Mouse (Mus musculus) lung, embryonic 16.5 days (tissue): ENCODE measurements around the gene Tmem121b. TPM values are rescaled to one million over a fixed set of nuclear protein-coding genes. Genes with fewer than 3 reads are reported as not detected.

Experiments used
- ATAC-seq: fragments of 200-750 bp; cut with Nextera tagmentation; 2 replicates; pipeline ENCODE4 v1.8.0; 2017; ENCODE audit warnings: low read depth, mild to moderate bottlenecking, moderate library complexity
- H3K27ac ChIP-seq: fragments of 300-500 bp; sonication (generic); 2 replicates; pipeline ENCODE4 v1.5.1; 2014; ENCODE audit warnings: mild to moderate bottlenecking, control low read depth, low read length
- H3K27me3 ChIP-seq: fragments of 300-500 bp; sonication (generic); 2 replicates; pipeline ENCODE4 v1.6.1; 2014; ENCODE audit warnings: low read depth, low read length, mixed read lengths; ENCODE audit not compliant: control insufficient read depth, insufficient read depth
- H3K36me3 ChIP-seq: fragments of 300-500 bp; sonication (generic); 2 replicates; pipeline ENCODE4 v1.6.1; 2014; ENCODE audit warnings: low read length; ENCODE audit not compliant: control insufficient read depth, insufficient read depth
- H3K4me1 ChIP-seq: fragments of 300-500 bp; sonication (generic); replicated peaks from 2 replicates; pipeline ENCODE4 v1.6.1; 2014; ENCODE audit warnings: low read length, mixed read lengths; ENCODE audit not compliant: control insufficient read depth, insufficient read depth
- H3K4me2 ChIP-seq: fragments of 300-500 bp; sonication (generic); 2 replicates; pipeline ENCODE4 v1.6.1; 2014; ENCODE audit warnings: low read depth, low read length, control low read depth
- H3K4me3 ChIP-seq: fragments of 300-500 bp; sonication (generic); 2 replicates; pipeline ENCODE4 v1.5.1; 2014; ENCODE audit warnings: mild to moderate bottlenecking, low read length, control low read depth
- H3K9ac ChIP-seq: fragments of 300-500 bp; sonication (generic); 2 replicates; pipeline ENCODE4 v1.6.1; 2014; ENCODE audit warnings: low read length, control low read depth
- H3K9me3 ChIP-seq: fragments of 300-500 bp; sonication (generic); 2 replicates; pipeline ENCODE4 v1.6.1; 2016; ENCODE audit warnings: low read length; ENCODE audit not compliant: control insufficient read depth
- WGBS: fragments of 180-500 bp; shearing (Covaris S2); extraction: QIAGEN DNeasy Blood & Tissue Kit; methylation state at CpG from one replicate; pipeline ENCODE4 v1.1.7; 2014; 5-methylcytosine and 5-hydroxymethylcytosine counted together
- polyA plus RNA-seq: library from polyadenylated mRNA; unstranded; fragments of >200 nt; fragmentation: Nextera tagmentation; extraction: Ambion mirVana; gene quantifications from 2 replicates; pipeline ENCODE4 v1.2.1, GENCODE M21; 2015

Tmem121b gene
- polyA plus RNA-seq, 1 experiment from 2014 or later: 0.10 TPM

- 5% methylated on average over 11 of the region's 11 CpGs for WGBS
- H3K4me3 ChIP-seq: peak overlapping the region; percentile 61
- H3K9me3 ChIP-seq: no peaks in the 10 kb centered on the region
- H3K27ac ChIP-seq: no peak overlapping the region
- no peak overlapping the region; the same call in 1 of the 2 replicates for H3K9ac ChIP-seq
- no peaks in the 10 kb centered on the region for H3K36me3 ChIP-seq
- H3K27me3 ChIP-seq: peaks cover 18% of the 10 kb centered on the region; the same call in 1 of the 2 replicates
- peaks cover 10% of the 10 kb centered on the region for H3K4me1 ChIP-seq
- ATAC-seq: peak; percentile 30; the same call in 1 of the 2 replicates
- H3K4me2 ChIP-seq: peak overlapping the region; percentile 73
These were observed 29.7 kb downstream of the Tmem121b start for GRCm38 (mm10) chr6:120463884-120464283.

- ATAC-seq: peak; percentile 93
- Histone ChIP-seq H3K36me3 (no peaks in the 10 kb centered on the region), H3K27ac (no peak within 1 kb of the TSS), H3K4me3 (peak within 1 kb of the TSS; percentile 61), H3K27me3 (peaks cover 18% of the 10 kb centered on the region; the same call in 1 of the 2 replicates), H3K9ac (peak within 1 kb of the TSS; percentile 69), H3K9me3 (no peaks in the 10 kb centered on the region), H3K4me2 (peak within 1 kb of the TSS; percentile 73), H3K4me1 (peaks cover 10% of the 10 kb centered on the region)
- WGBS: under 1% methylated on average over 80 of the region's 90 CpGs
These were observed 30.3 kb downstream of the Tmem121b start, which contains the start of gene Il17ra for GRCm38 (mm10) chr6:120463086-120463871. Gene Il17ra, plus strand, starts transcription at chr6:120463247.

- 39% methylated on average over 6 of the region's 6 CpGs for WGBS
- no peaks in the 10 kb centered on the region for H3K9me3 ChIP-seq
- H3K27ac ChIP-seq: no peak overlapping the region
- H3K4me3 ChIP-seq: no peak overlapping the region
- H3K36me3 ChIP-seq: no peaks in the 10 kb centered on the region
- peaks cover 10% of the 10 kb centered on the region for H3K4me1 ChIP-seq
- H3K27me3 ChIP-seq: peaks cover 18% of the 10 kb centered on the region; the same call in 1 of the 2 replicates
- no peak for ATAC-seq
- H3K4me2 ChIP-seq: no peak overlapping the region; the same call in 1 of the 2 replicates
- no peak overlapping the region for H3K9ac ChIP-seq
These were observed 31.4 kb downstream of the Tmem121b start for GRCm38 (mm10) chr6:120462251-120462650.

GRCm38 (mm10) chr6:120461217-120461616 lies 32.4 kb downstream of the Tmem121b start:
- Histone ChIP-seq H3K9ac (no peak overlapping the region), H3K36me3 (no peaks in the 10 kb centered on the region), H3K4me2 (no peak overlapping the region), H3K4me3 (no peak overlapping the region), H3K27ac (no peak overlapping the region), H3K27me3 (peaks cover 17% of the 10 kb centered on the region; the same call in 1 of the 2 replicates), H3K4me1 (peaks cover 10% of the 10 kb centered on the region), H3K9me3 (no peaks in the 10 kb centered on the region)
- 61% methylated on average over 15 of the region's 15 CpGs for WGBS
- no peak for ATAC-seq

GRCm38 (mm10) chr6:120457751-120458150 lies 35.9 kb downstream of the Tmem121b start:
- H3K9ac ChIP-seq: no peak overlapping the region
- no peaks in the 10 kb centered on the region for H3K4me1 ChIP-seq
- H3K4me2 ChIP-seq: no peak overlapping the region
- H3K27ac ChIP-seq: no peak overlapping the region
- 81% methylated on average over 5 of the region's 5 CpGs for WGBS
- H3K4me3 ChIP-seq: no peak overlapping the region
- H3K9me3 ChIP-seq: no peaks in the 10 kb centered on the region
- peaks cover 12% of the 10 kb centered on the region; the same call in 1 of the 2 replicates for H3K27me3 ChIP-seq
- no peaks in the 10 kb centered on the region for H3K36me3 ChIP-seq
- no peak for ATAC-seq

- no peaks in the 10 kb centered on the region for H3K4me1 ChIP-seq
- WGBS: 64% methylated on average over 7 of the region's 7 CpGs
- no peak for ATAC-seq
- no peak overlapping the region for H3K9ac ChIP-seq
- H3K9me3 ChIP-seq: no peaks in the 10 kb centered on the region
- H3K27ac ChIP-seq: no peak overlapping the region
- H3K4me3 ChIP-seq: no peak overlapping the region
- peaks cover 8% of the 10 kb centered on the region; the same call in 1 of the 2 replicates for H3K27me3 ChIP-seq
- no peaks in the 10 kb centered on the region for H3K36me3 ChIP-seq
- H3K4me2 ChIP-seq: no peak overlapping the region
These were observed 36.5 kb downstream of the Tmem121b start for GRCm38 (mm10) chr6:120457074-120457473.

GRCm38 (mm10) chr6:120454627-120455077 lies 39.0 kb downstream of the Tmem121b start:
- H3K4me2 ChIP-seq: no peak overlapping the region
- ATAC-seq: peak; percentile 81
- 36% methylated on average over 11 of the region's 11 CpGs for WGBS

GRCm38 (mm10) chr6:120453556-120453955 lies 40.1 kb downstream of the Tmem121b start:
- no peak overlapping the region for H3K27ac ChIP-seq
- no peak for ATAC-seq
- H3K9ac ChIP-seq: no peak overlapping the region
- no peaks in the 10 kb centered on the region for H3K9me3 ChIP-seq
- no peak overlapping the region for H3K4me3 ChIP-seq
- 84% methylated on average over 3 of the region's 3 CpGs for WGBS
- H3K4me2 ChIP-seq: no peak overlapping the region
- H3K27me3 ChIP-seq: no peaks in the 10 kb centered on the region
- H3K4me1 ChIP-seq: no peaks in the 10 kb centered on the region
- no peaks in the 10 kb centered on the region for H3K36me3 ChIP-seq

More at GRCm38 (mm10) chr6:120454627-120455077, 39.0 kb downstream of the Tmem121b start:
- Histone ChIP-seq H3K36me3 (no peaks in the 10 kb centered on the region), H3K4me1 (no peaks in the 10 kb centered on the region), H3K9ac (no peak overlapping the region), H3K4me3 (no peak overlapping the region), H3K27ac (no peak overlapping the region), H3K27me3 (no peaks in the 10 kb centered on the region), H3K9me3 (no peaks in the 10 kb centered on the region)

- Histone ChIP-seq H3K36me3 (no peaks in the 10 kb centered on the region), H3K4me1 (no peaks in the 10 kb centered on the region), H3K4me2 (no peak overlapping the region), H3K27ac (no peak overlapping the region), H3K4me3 (no peak overlapping the region), H3K9ac (no peak overlapping the region), H3K27me3 (no peaks in the 10 kb centered on the region), H3K9me3 (no peaks in the 10 kb centered on the region)
- no peak for ATAC-seq
- WGBS: 74% methylated on average over 5 of the region's 5 CpGs
These were observed 40.5 kb downstream of the Tmem121b start for GRCm38 (mm10) chr6:120453103-120453445.
